Mouse (Mus musculus) lung, adult 18-20 months (tissue): Measurements from ENCODE around the gene Papolb.

ENCODE experiments used
- DNase-seq, 2 experiments: peaks; one replicate each; pipeline ENCODE4 v3.0.0; 2022; ENCODE audit warnings: mixed read lengths in 2 of 2

Gene Papolb

GRCm38 (mm10) chr5:142518973-142519372 is 10.9 kb downstream of the Papolb start:
- DNase-seq = no peak

- no peak for DNase-seq
Observed at GRCm38 (mm10) chr5:142512112-142512511, 17.8 kb downstream of the Papolb start.

- no peak for DNase-seq
Observed at GRCm38 (mm10) chr5:142510061-142510414, 19.8 kb downstream of the Papolb start.

GRCm38 (mm10) chr5:142509141-142510060 is 20.5 kb downstream of the Papolb start:
- DNase-seq = peak; percentile 30 to 33

GRCm38 (mm10) chr5:142505695-142506423 is 24.0 kb downstream of the Papolb start:
- no peak for DNase-seq

- no peak for DNase-seq
Observed at GRCm38 (mm10) chr5:142504175-142504574, 25.7 kb downstream of the Papolb start.

GRCm38 (mm10) chr5:142502414-142502813 is 27.5 kb downstream of the Papolb start:
- peak; percentile 78 to 86 for DNase-seq

- DNase-seq = no peak
Observed at GRCm38 (mm10) chr5:142500918-142501317, 29.0 kb downstream of the Papolb start.

GRCm38 (mm10) chr5:142498964-142499363 is 30.9 kb downstream of the Papolb start:
- no peak for DNase-seq

GRCm38 (mm10) chr5:142495321-142496096 is 34.4 kb downstream of the Papolb start:
- DNase-seq = no peak

GRCm38 (mm10) chr5:142493307-142493706 is 36.6 kb downstream of the Papolb start:
- no peak for DNase-seq

GRCm38 (mm10) chr5:142489955-142490707 is 39.7 kb downstream of the Papolb start:
- DNase-seq = no peak

GRCm38 (mm10) chr5:142486654-142487053 is 43.2 kb downstream of the Papolb start:
- DNase-seq = no peak

- no peak for DNase-seq
Observed at GRCm38 (mm10) chr5:142483581-142483980, 46.3 kb downstream of the Papolb start.

GRCm38 (mm10) chr5:142482512-142482911 is 47.4 kb downstream of the Papolb start:
- no peak for DNase-seq

GRCm38 (mm10) chr5:142478829-142479435 is 50.9 kb downstream of the Papolb start:
- peak; percentile 72 to 76 for DNase-seq

- no peak for DNase-seq
Observed at GRCm38 (mm10) chr5:142477866-142478615, 51.8 kb downstream of the Papolb start.

- DNase-seq = no peak
Observed at GRCm38 (mm10) chr5:142477346-142477745, 52.5 kb downstream of the Papolb start.
